Mouse (Mus musculus) monocyte, adult 59 days (primary cell): Measurements from ENCODE around the gene Ralb. TPM values are rescaled to one million over a fixed set of nuclear protein-coding genes. Genes with fewer than 3 reads are reported as not detected.

ENCODE experiments used
- total RNA-seq, 2 experiments: library from RNA; stranded (reverse); gene quantifications; one replicate each; pipeline ENCODE4 v1.2.4; 2023

Ralb gene
- 10 to 100 TPM; 92.8 to 93.1 TPM for total RNA-seq

DNA sequence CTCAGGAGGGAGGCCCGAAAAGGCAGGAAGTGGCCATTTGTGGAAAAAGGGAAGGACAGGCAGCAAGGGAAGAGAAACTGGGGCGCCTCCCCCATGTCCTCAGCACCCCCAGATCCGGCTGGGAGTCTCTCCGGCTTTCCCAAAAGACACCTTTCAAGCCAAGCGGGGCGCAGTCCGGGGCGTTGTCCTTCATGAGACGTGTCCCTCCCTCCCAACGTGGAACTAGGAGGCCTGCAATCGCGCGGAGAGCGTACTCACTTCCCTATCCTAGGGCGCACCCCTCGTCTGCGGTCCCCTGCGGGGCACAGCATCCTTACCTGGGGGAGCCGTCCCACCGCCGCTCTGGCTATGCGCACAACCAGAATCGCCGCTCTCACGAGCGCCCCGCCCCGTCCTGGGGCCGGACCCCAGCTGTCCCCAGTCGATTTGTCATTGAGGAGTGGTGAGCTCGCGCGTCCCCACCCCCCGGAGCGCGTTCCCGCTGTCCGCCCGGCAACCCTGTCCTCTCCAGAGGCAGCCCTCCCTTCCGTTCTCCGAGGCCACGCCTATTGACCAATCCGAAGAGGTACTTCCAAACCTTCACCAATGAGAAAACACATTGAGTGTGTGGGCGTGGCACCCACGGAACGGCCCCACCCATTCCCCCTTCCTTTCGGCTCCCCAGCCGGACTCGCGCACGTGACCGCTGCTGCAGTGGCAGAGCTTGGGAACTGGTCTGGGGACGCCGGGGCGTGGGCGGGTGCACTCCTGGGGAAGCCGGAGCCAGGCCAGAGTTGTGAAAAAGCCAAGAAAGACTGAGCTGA is at the start of gene Ralb:
TSS of gene Ralb (minus strand) at position 535 of the 803 bp plus-strand sequence.

DNA sequence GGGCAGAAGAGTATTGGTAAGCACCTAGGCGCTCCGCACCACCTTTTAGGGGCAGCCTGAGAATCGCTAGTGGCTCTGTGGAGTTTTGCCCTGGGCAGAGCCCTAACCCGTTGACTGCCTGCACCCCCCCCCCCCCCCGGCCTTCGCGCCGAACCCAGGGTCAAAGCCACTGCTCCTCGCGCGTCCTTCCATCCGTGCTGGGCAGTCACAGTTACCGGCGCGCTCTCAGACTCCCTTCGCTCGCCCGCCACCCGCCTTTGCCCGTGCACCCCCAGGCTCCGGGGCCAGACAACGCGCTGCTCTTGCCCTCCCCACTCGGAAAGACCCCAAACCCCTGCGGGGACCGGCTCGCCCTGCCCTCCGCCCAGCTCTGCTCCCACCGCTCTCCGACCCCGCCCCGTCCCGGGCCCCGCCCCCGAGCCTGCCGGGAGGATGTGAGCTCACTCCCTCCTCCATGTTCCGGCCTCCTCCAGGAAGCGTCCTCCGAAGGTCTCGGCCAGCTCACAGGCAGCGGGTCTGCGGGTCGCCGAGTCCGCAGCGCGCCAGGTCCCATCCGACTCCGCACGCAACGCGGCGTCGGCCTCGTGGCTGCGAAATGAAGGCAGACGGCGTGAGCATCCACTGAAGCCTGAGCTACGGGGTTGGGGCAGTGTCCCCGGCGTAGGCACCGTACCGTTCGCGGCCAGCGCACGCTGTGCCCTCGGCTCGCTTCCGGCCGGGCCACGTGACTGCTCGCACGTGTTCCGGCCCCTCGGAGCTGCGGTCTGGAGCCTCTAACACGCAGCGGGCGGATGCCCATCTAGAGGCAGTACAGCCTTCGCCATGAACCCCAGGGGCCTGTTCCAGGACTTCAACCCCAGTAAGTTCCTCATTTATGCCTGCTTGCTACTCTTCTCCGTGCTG is 21.3 kb upstream of the Ralb start, which contains the start of gene Tmem185b:
TSS of gene Tmem185b (plus strand) at position 472 of the 903 bp plus-strand sequence.

DNA sequence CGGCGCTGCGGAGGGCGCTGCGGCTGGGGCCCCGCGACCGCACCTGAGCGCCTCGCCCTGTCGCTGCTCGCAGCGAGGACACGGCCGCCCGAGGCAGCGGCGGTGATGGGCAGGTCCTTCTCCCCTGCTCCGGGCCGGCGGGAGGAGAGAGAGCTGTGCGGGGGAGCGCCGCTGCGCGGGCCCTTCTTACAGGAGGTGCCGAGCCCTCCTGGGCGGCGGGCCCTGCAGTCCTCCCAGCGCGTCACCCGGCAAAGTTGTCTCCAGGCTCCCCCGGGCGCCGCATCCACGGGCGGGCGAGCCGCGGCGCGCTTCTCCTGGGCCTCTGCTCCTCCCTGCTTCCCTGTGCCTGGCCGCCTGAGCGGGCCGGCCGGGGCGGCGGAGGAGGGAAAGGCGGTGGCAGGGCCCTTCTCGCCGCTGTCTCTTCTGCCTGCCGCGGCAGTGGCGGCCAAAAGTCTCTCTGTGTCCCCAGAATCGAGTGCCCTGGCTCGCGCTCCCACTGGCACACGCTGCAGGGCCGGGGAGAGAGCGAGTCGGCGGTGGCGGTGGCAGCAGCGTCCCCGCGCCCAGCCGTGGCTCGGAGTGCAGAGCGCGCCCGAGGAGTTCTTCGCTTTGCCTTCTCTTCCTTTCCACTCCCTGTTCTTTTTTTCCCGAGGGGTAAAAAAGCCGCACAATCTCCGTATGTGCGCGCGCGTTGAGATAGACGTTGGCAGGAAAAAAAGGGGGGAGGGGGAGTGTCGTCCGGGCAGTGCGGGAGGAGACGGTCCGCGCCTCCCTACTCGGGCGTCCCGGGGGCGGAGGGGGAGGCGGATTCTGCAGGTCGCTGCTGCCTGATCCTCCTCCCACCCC is 82.8 kb downstream of the Ralb start, which contains the start of gene Inhbb:
TSS of gene Inhbb (minus strand) at position 673 of the 846 bp plus-strand sequence.

Other genes with a start within 250 kb of the Ralb start
- gene Inhbb, start 82.5 kb downstream of the Ralb start, total RNA-seq, result not detected
- 10 to 100 TPM; 40.5 to 47.7 TPM for gene Tmem185b, start 21.4 kb upstream of the Ralb start, total RNA-seq
- under 1 TPM; 0.24 to 0.30 TPM for gene Epb41l5, start 144.2 kb upstream of the Ralb start, total RNA-seq